Mouse (Mus musculus) midbrain, postnatal 0 days (tissue): ENCODE measurements around the gene Tcf20. TPM values are rescaled to one million over a fixed set of nuclear protein-coding genes. Genes with fewer than 3 reads are reported as not detected.
"Not testable (repeated sequence)": the region's sequence is repeated elsewhere in the genome, so short reads cannot be mapped to it uniquely, and the experiment has no call there.

Source experiments
- ATAC-seq: fragments of 200-750 bp; cut with Nextera tagmentation; 2 replicates; pipeline ENCODE4 v1.8.0; 2017; ENCODE audit warnings: moderate number of reproducible peaks, mild to moderate bottlenecking, moderate TSS enrichment, moderate library complexity; ENCODE audit not compliant: low FRiP score
- DNase-seq: peaks from one replicate; pipeline ENCODE4 v3.0.0-alpha.2; 2015; ENCODE audit warnings: low spot score
- H3K27ac ChIP-seq: fragments of 300-500 bp; sonication (generic); 2 replicates; pipeline ENCODE4 v1.5.1; 2014; ENCODE audit warnings: low read depth, mild to moderate bottlenecking, low read length, mixed read lengths
- H3K27me3 ChIP-seq: fragments of 300-500 bp; sonication (generic); 2 replicates; pipeline ENCODE4 v1.6.1; 2014; ENCODE audit warnings: low read length, control low read depth, mixed read lengths; ENCODE audit not compliant: insufficient read depth
- H3K36me3 ChIP-seq: fragments of 300-500 bp; sonication (generic); 2 replicates; pipeline ENCODE4 v1.6.1; 2014; ENCODE audit warnings: low read length, control low read depth, mixed read lengths; ENCODE audit not compliant: insufficient read depth
- H3K4me1 ChIP-seq: fragments of 300-500 bp; sonication (generic); 2 replicates; pipeline ENCODE4 v1.6.1; 2014; ENCODE audit warnings: mild to moderate bottlenecking, control low read depth, antibody characterized with exemption, low read length, mixed read lengths; ENCODE audit not compliant: insufficient read depth
- H3K4me2 ChIP-seq: fragments of 300-500 bp; sonication (generic); 2 replicates; pipeline ENCODE4 v1.6.1; 2014; ENCODE audit warnings: low read depth, mild to moderate bottlenecking, low read length, mixed read lengths; ENCODE audit not compliant: poor library complexity, severe bottlenecking
- H3K4me3 ChIP-seq: fragments of 300-500 bp; sonication (generic); 2 replicates; pipeline ENCODE4 v1.5.1; 2014; ENCODE audit warnings: low read depth, mild to moderate bottlenecking, low read length, moderate library complexity
- H3K9ac ChIP-seq: fragments of 300-500 bp; sonication (generic); replicated peaks from 2 replicates; pipeline ENCODE4 v1.6.1; 2014; ENCODE audit warnings: mild to moderate bottlenecking, low read length, moderate library complexity, mixed read lengths; ENCODE audit not compliant: poor library complexity, severe bottlenecking
- H3K9me3 ChIP-seq: fragments of 300-500 bp; sonication (generic); 2 replicates; pipeline ENCODE4 v1.6.1; 2016; ENCODE audit warnings: low read length, control low read depth
- CTCF ChIP-seq: IDR thresholded peaks from 2 replicates; pipeline ENCODE4 v1.5.1; 2016; ENCODE audit warnings: antibody characterized with exemption, mild to moderate bottlenecking
- WGBS: fragments of 180-500 bp; shearing (Covaris S2); extraction: QIAGEN DNeasy Blood & Tissue Kit; methylation state at CpG from one replicate; pipeline ENCODE4 v1.1.7; 2014; 5-methylcytosine and 5-hydroxymethylcytosine counted together
- polyA plus RNA-seq: library from polyadenylated mRNA; unstranded; fragments of >200 nt; fragmentation: Nextera tagmentation; extraction: Ambion mirVana; gene quantifications from 2 replicates; pipeline ENCODE4 v1.2.1, GENCODE M21; 2015
- total RNA-seq: library from RNA; depleted of rRNA; stranded (reverse); fragments of >200 nt; gene quantifications from 2 replicates; pipeline ENCODE4 v1.2.3, GENCODE M21; 2014

The Tcf20 gene
- total and polyA plus RNA-seq, 2 experiments from 2014 or later = 11.8 to 125 TPM

GRCm38 (mm10) chr15:82793454-82793853, 194.2 kb downstream of the Tcf20 start:
- Histone ChIP-seq H3K4me3 (no peak overlapping the region), H3K4me2 (no peak overlapping the region), H3K27me3 (no peaks in the 10 kb centered on the region), H3K9ac (no peak overlapping the region), H3K27ac (no peak overlapping the region), H3K9me3 (no peaks in the 10 kb centered on the region), H3K36me3 (no peaks in the 10 kb centered on the region), H3K4me1 (no peaks in the 10 kb centered on the region)
- no peak for DNase-seq
- 74% methylated on average over 1 of the region's 1 CpGs for WGBS
- no peak for ATAC-seq
- TF ChIP-seq CTCF = no peak

- H3K27ac ChIP-seq = no peak overlapping the region
- ATAC-seq (no peak), DNase-seq (no peak)
- H3K27me3 ChIP-seq = no peaks in the 10 kb centered on the region
- no peaks in the 10 kb centered on the region for H3K4me1 ChIP-seq
- H3K36me3 ChIP-seq = no peaks in the 10 kb centered on the region
- no peak for TF ChIP-seq CTCF
- H3K4me2 ChIP-seq = no peak overlapping the region
- WGBS = 93% methylated on average over 11 of the region's 11 CpGs
- H3K4me3 ChIP-seq = no peak overlapping the region
- H3K9ac ChIP-seq = no peak overlapping the region
- H3K9me3 ChIP-seq = no peaks in the 10 kb centered on the region
Observed at GRCm38 (mm10) chr15:82792566-82792965, 195.1 kb downstream of the Tcf20 start.

- no peak for ATAC-seq
- Histone ChIP-seq H3K4me2 (no peak overlapping the region), H3K9me3 (no peaks in the 10 kb centered on the region), H3K27ac (no peak overlapping the region), H3K4me1 (no peaks in the 10 kb centered on the region), H3K9ac (no peak overlapping the region), H3K36me3 (no peaks in the 10 kb centered on the region), H3K27me3 (no peaks in the 10 kb centered on the region), H3K4me3 (no peak overlapping the region)
- DNase-seq = no peak
- no peak for TF ChIP-seq CTCF
- 75% methylated on average over 1 of the region's 1 CpGs for WGBS
Observed at GRCm38 (mm10) chr15:82784581-82784980, 203.1 kb downstream of the Tcf20 start.

GRCm38 (mm10) chr15:82783800-82784199, 203.9 kb downstream of the Tcf20 start:
- Histone ChIP-seq H3K27me3 (no peaks in the 10 kb centered on the region), H3K4me1 (no peaks in the 10 kb centered on the region), H3K4me2 (no peak overlapping the region), H3K36me3 (no peaks in the 10 kb centered on the region), H3K9ac (no peak overlapping the region), H3K27ac (no peak overlapping the region), H3K9me3 (no peaks in the 10 kb centered on the region), H3K4me3 (no peak overlapping the region)
- no peak for TF ChIP-seq CTCF
- ATAC-seq = no peak
- DNase-seq = no peak
- 89% methylated on average over 1 of the region's 1 CpGs for WGBS

GRCm38 (mm10) chr15:82777856-82778255, 209.8 kb downstream of the Tcf20 start:
- WGBS = 84% methylated on average over 5 of the region's 5 CpGs
- not testable (repeated sequence) for H3K36me3 ChIP-seq, H3K9ac ChIP-seq

GRCm38 (mm10) chr15:82765943-82766342, 221.7 kb downstream of the Tcf20 start:
- Histone ChIP-seq H3K4me1 (no peaks in the 10 kb centered on the region), H3K27me3 (no peaks in the 10 kb centered on the region), H3K4me3 (no peak overlapping the region), H3K9me3 (no peaks in the 10 kb centered on the region), H3K36me3 (no peaks in the 10 kb centered on the region), H3K9ac (no peak overlapping the region), H3K27ac (no peak overlapping the region), H3K4me2 (no peak overlapping the region)
- WGBS = 85% methylated on average over 2 of the region's 2 CpGs
- ATAC-seq = no peak
- TF ChIP-seq CTCF = no peak
- DNase-seq = no peak

More at GRCm38 (mm10) chr15:82777856-82778255, 209.8 kb downstream of the Tcf20 start:
- not testable (repeated sequence) for H3K27me3 ChIP-seq, ATAC-seq, H3K27ac ChIP-seq, H3K9me3 ChIP-seq, H3K4me3 ChIP-seq, DNase-seq, H3K4me1 ChIP-seq, H3K4me2 ChIP-seq
